Mouse (Mus musculus): ENCODE data around the gene Aida.
"Not testable (repeated sequence)": the region's sequence is repeated elsewhere in the genome, so short reads cannot be mapped to it uniquely, and the experiment has no call there.

Gene Aida

GRCm38 (mm10) chr1:183296465-183296864, at the start of gene Aida:
TSS of gene Aida (plus strand) at chr1:183296590.
- DNase-seq (ENCODE audit: low read depth): no peak

GRCm38 (mm10) chr1:183248144-183248543, 48.2 kb upstream of the Aida start:
- DNase-seq (ENCODE audit: low read depth): no peak

GRCm38 (mm10) chr1:183250612-183251011, 45.8 kb upstream of the Aida start:
- no peak for DNase-seq (ENCODE audit: low read depth)

GRCm38 (mm10) chr1:183251818-183252217, 44.6 kb upstream of the Aida start:
- no peak for DNase-seq (ENCODE audit: low read depth)

- DNase-seq (ENCODE audit: low read depth): no peak
Measured at GRCm38 (mm10) chr1:183252574-183252973, 43.8 kb upstream of the Aida start.

- peak; percentile 37 for DNase-seq (ENCODE audit: low read depth)
Measured at GRCm38 (mm10) chr1:183264145-183265008, 32.0 kb upstream of the Aida start.

GRCm38 (mm10) chr1:183265921-183266467, 30.4 kb upstream of the Aida start:
- DNase-seq (ENCODE audit: low read depth): no peak

GRCm38 (mm10) chr1:183267666-183268065, 28.7 kb upstream of the Aida start:
- no peak for DNase-seq (ENCODE audit: low read depth)

GRCm38 (mm10) chr1:183272867-183273818, 23.2 kb upstream of the Aida start:
- DNase-seq (ENCODE audit: low read depth): no peak

- DNase-seq (ENCODE audit: low read depth): no peak
Measured at GRCm38 (mm10) chr1:183274385-183274784, 22.0 kb upstream of the Aida start.

- DNase-seq (ENCODE audit: low read depth): no peak
Measured at GRCm38 (mm10) chr1:183275763-183276162, 20.6 kb upstream of the Aida start.

GRCm38 (mm10) chr1:183288351-183288750, 8.0 kb upstream of the Aida start:
- no peak for DNase-seq (ENCODE audit: low read depth)

GRCm38 (mm10) chr1:183289576-183289975, 6.8 kb upstream of the Aida start:
- no peak for DNase-seq (ENCODE audit: low read depth)

- DNase-seq (ENCODE audit: low read depth): peak; percentile 76
Measured at GRCm38 (mm10) chr1:183296877-183297383, 540 bp downstream of the Aida start, which contains the start of gene Brox. TSS of gene Brox (minus strand) at chr1:183297269.

GRCm38 (mm10) chr1:183297473-183297885, 1.1 kb downstream of the Aida start:
- no peak for DNase-seq (ENCODE audit: low read depth)

- DNase-seq (ENCODE audit: low read depth): no peak
Measured at GRCm38 (mm10) chr1:183297886-183298489, 1.6 kb downstream of the Aida start.

- DNase-seq (ENCODE audit: low read depth): peak; percentile 87
Measured at GRCm38 (mm10) chr1:183299161-183299560, 2.8 kb downstream of the Aida start.

GRCm38 (mm10) chr1:183307555-183307954, 11.2 kb downstream of the Aida start:
- no peak for DNase-seq (ENCODE audit: low read depth)

GRCm38 (mm10) chr1:183308476-183308875, 12.1 kb downstream of the Aida start:
- no peak for DNase-seq (ENCODE audit: low read depth)

- DNase-seq (ENCODE audit: low read depth): not testable (repeated sequence)
Measured at GRCm38 (mm10) chr1:183309601-183310000, 13.2 kb downstream of the Aida start.

- DNase-seq (ENCODE audit: low read depth): no peak
Measured at GRCm38 (mm10) chr1:183312076-183312475, 15.7 kb downstream of the Aida start.

- DNase-seq (ENCODE audit: low read depth): no peak
Measured at GRCm38 (mm10) chr1:183315783-183316182, 19.4 kb downstream of the Aida start.

Data from fibroblast of lung, adult 2 months (primary cell).